Mouse (Mus musculus) gastrocnemius, postnatal 14 days (tissue): ENCODE measurements around the gene Emc3. TPM values are rescaled to one million over a fixed set of nuclear protein-coding genes. Genes with fewer than 3 reads are reported as not detected.

Experiments
- DNase-seq: peaks from one replicate; pipeline ENCODE4 v3.0.0; 2021; ENCODE audit warnings: mixed read lengths
- intact Hi-C: fragments of 180-260 bp; cut with DNase I; formaldehyde crosslinking; loops from one replicate; pipeline ENCODE4 v1.15.1; 2025; ENCODE audit warnings: low total_unique reads
- microRNA-seq, 2 experiments: library from miRNA; unstranded; fragments of <30 nt; microRNA quantifications; one replicate each; pipeline ENCODE4 v1.2.0; 2021
- total RNA-seq, 2 experiments: library from RNA; stranded (reverse); gene quantifications; 2 replicates each; pipeline ENCODE4 v1.2.3; 2021

Emc3 gene
- total RNA-seq, 2 experiments from 2014 or later: 56.2 to 61.0 TPM

GRCm38 (mm10) chr6:113469021-113469420 lies 62.4 kb downstream of the Emc3 start:
- intact Hi-C loops: loop anchor here (5.0 kb wide), 1 partner anchor 42 kb away; no protein-coding TSS in a partner anchor
- peak; percentile 61 for DNase-seq

GRCm38 (mm10) chr6:113468512-113468911 lies 62.9 kb downstream of the Emc3 start:
- intact Hi-C loops: loop anchor here (5.0 kb wide), 1 partner anchor 41 kb away; no protein-coding TSS in a partner anchor
- no peak for DNase-seq

GRCm38 (mm10) chr6:113465602-113466001 lies 65.8 kb downstream of the Emc3 start:
- intact Hi-C loops: loop anchor here (5.0 kb wide), 1 partner anchor 38 kb away; no protein-coding TSS in a partner anchor
- peak; percentile 26 for DNase-seq

Small RNAs within 50 kb of the gene (microRNA-seq; reads per million reads assigned to microRNA genes)
- 0 reads per million in 2 experiments for gene Gm23365

Other genes starting within 250 kb of the Emc3 start
- under 1 TPM in 1 of 2 experiments, not detected in 1; 0.14 TPM for gene Cpne9, start 249.3 kb downstream of the Emc3 start, total RNA-seq
- 10 to 100 TPM in 1 of 2 experiments, 1 to 10 TPM in 1; 9.9 to 10.7 TPM for gene Brpf1, start 224.5 kb downstream of the Emc3 start, total RNA-seq
- gene Ogg1, start 204.7 kb downstream of the Emc3 start, total RNA-seq: 1 to 10 TPM; 5.1 to 6.8 TPM
- gene Camk1, start 187.7 kb downstream of the Emc3 start, total RNA-seq: 10 to 100 TPM; 28.7 to 31.9 TPM
- 10 to 100 TPM; 14.4 to 15.8 TPM for gene Tada3, start 153.8 kb downstream of the Emc3 start, total RNA-seq
- gene Arpc4, start 153.5 kb downstream of the Emc3 start, total RNA-seq: 10 to 100 TPM; 66.6 to 66.9 TPM
- 1 to 10 TPM; 1.3 TPM for gene Ttll3, start 142.4 kb downstream of the Emc3 start, total RNA-seq
- 10 to 100 TPM; 11.1 to 13.3 TPM for gene Rpusd3, start 112.3 kb downstream of the Emc3 start, total RNA-seq
- gene Cidec, start 95.9 kb downstream of the Emc3 start, total RNA-seq: 1 to 10 TPM in 1 of 2 experiments, under 1 TPM in 1; 0.51 to 2.7 TPM
- gene Jagn1, start 89.1 kb downstream of the Emc3 start, total RNA-seq: 10 to 100 TPM; 28.6 to 32.4 TPM
- under 1 TPM; 0.31 to 0.49 TPM for gene Il17re, start 73.2 kb downstream of the Emc3 start, total RNA-seq
- gene Il17rc, start 60.2 kb downstream of the Emc3 start, total RNA-seq: 1 to 10 TPM; 6.8 TPM
- 10 to 100 TPM; 37.1 to 39.6 TPM for gene Creld1, start 48.4 kb downstream of the Emc3 start, total RNA-seq
- under 1 TPM; 0.11 to 0.12 TPM for gene Prrt3, start 29.7 kb downstream of the Emc3 start, total RNA-seq
- gene Fancd2, start within 50 bp of the Emc3 start, total RNA-seq: 1 to 10 TPM; 1.3 to 1.8 TPM
- not detected for gene Fancd2os, start 69.1 kb upstream of the Emc3 start, total RNA-seq
- 10 to 100 TPM; 42.8 to 52.4 TPM for gene Brk1, start 73.1 kb upstream of the Emc3 start, total RNA-seq
- gene Vhl, start 92.3 kb upstream of the Emc3 start, total RNA-seq: 1 to 10 TPM; 6.8 to 7.0 TPM
- 1 to 10 TPM; 4.7 to 4.8 TPM for gene Irak2, start 106.8 kb upstream of the Emc3 start, total RNA-seq
- 10 to 100 TPM; 25.7 to 29.1 TPM for gene Tatdn2, start 165.4 kb upstream of the Emc3 start, total RNA-seq
- under 1 TPM in 1 of 2 experiments, not detected in 1; 0.37 TPM for gene Ghrl, start 188.2 kb upstream of the Emc3 start, total RNA-seq
- 10 to 100 TPM; 68.9 to 78.7 TPM for gene Sec13, start 209.1 kb upstream of the Emc3 start, total RNA-seq